Mouse (Mus musculus): ENCODE data around the gene Sema4d. TPM values are rescaled to one million over a fixed set of nuclear protein-coding genes. Genes with fewer than 3 reads are reported as not detected.

Sema4d gene
- polyA plus RNA-seq, 1 experiment from 2014 or later, result 9.7 TPM

DNA sequence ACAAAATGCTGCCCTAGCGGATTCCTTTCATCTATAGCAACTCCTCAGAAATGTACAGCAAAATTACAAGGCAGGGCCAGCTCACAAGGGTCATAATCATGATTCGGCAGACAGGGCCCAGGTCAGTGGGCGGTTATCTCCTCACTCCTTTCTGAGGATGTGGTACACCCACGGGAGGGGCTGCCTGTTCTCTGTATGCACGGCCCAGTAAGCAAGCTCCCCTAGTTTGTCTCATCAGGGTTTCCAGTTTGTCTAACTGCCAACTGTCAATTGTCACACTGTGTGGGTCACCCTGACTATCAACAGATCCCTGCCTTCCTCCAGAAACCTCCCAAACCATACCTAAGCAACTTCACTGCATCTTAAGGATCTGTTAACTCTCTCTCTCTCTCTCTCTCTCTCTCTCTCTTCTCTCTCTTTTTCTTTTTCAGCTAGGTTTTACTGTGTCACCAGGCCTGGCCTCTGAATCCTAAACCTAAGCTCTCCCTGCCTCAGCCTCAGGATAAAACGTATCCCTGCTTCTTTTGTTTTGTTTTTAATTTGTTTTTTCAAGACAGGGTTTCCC lies 55.5 kb downstream of the Sema4d start:
- no peak overlapping the region for H3K4me2 ChIP-seq (ENCODE audit: low read length)
- 0 out of 2 replicates have a peak, but pooled peaks cover 3% of the 10 kb centered on the region for H3K4me1 ChIP-seq (replicated peaks; ENCODE audit: control insufficient read depth, insufficient read depth, low read length)
- no peaks in the 10 kb centered on the region for H3K9me3 ChIP-seq (ENCODE audit: control insufficient read depth, low read length)
- H3K36me3 ChIP-seq (ENCODE audit: control insufficient read depth, insufficient read depth, low read length), result no peaks in the 10 kb centered on the region
- H3K27me3 ChIP-seq (replicated peaks; ENCODE audit: control insufficient read depth, insufficient read depth, low read length), result no peaks in the 10 kb centered on the region
- DNase-seq (ENCODE audit: low spot score) (no peak), ATAC-seq (replicated peaks; ENCODE audit: low FRiP score, low TSS enrichment, low read depth) (no peak)
- H3K9ac ChIP-seq (ENCODE audit: low read length), result no peak overlapping the region
- no peak overlapping the region for H3K27ac ChIP-seq (ENCODE audit: low read depth)
- WGBS, result 59% methylated on average over 6 of the region's 6 CpGs
- no peak overlapping the region for H3K4me3 ChIP-seq (ENCODE audit: low read depth, low read length)

DNA sequence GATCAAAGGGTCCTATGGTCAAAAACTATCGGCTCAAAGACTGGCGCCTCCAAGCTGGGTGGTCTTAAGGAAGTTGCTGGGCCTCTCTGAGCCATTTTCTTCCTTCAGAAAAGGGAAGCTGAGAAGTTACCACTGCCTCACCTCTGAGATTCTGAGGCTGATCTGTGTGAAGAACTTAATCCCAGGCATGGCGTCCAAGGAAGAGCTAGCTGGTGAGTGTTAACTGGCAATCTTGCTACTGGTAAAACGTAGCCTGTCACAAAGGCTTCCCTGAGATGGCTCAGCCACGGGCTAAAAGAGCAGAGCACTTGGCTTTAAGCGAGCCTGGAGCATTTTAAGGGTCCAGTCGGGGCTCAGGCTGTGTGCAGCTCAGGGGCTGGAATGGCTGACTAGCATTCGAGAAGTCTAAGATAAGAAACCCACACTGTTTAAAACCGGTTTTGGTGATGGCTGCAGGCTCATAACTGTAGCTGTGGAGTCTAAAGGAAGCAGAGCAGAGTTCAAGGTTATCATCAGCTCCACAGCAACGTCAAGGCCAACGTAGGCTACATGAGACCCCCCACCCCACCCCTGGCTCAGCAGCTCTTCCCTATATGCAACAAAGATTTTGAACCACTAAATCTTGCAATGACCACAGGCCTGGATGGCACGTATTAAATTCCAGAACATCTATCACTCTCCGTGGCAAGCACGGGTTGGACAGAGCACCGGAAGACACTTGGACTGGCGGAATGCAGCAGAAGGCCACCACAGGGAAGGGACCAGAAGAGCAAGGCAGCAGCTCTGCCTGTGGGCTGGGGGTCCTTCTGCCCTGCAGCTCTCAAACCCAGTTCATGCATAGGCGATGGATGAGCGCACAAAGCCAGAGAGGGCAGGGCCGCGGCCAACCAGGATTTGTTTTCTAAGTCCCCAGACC lies 56.3 kb downstream of the Sema4d start:
- Histone ChIP-seq H3K9me3 (ENCODE audit: control insufficient read depth, low read length) (no peaks in the 10 kb centered on the region), H3K27ac (ENCODE audit: low read depth) (no peak overlapping the region), H3K36me3 (ENCODE audit: control insufficient read depth, insufficient read depth, low read length) (no peaks in the 10 kb centered on the region), H3K4me3 (ENCODE audit: low read depth, low read length) (no peak overlapping the region), H3K4me2 (ENCODE audit: low read length) (no peak overlapping the region), H3K27me3 (replicated peaks; ENCODE audit: control insufficient read depth, insufficient read depth, low read length) (no peaks in the 10 kb centered on the region), H3K4me1 (replicated peaks; ENCODE audit: control insufficient read depth, insufficient read depth, low read length) (0 out of 2 replicates have a peak, but pooled peaks cover 3% of the 10 kb centered on the region), H3K9ac (ENCODE audit: low read length) (no peak overlapping the region)
- ATAC-seq (replicated peaks; ENCODE audit: low FRiP score, low TSS enrichment, low read depth) (no peak), DNase-seq (ENCODE audit: low spot score) (no peak)
- 66% methylated on average over 20 of the region's 20 CpGs for WGBS

DNA sequence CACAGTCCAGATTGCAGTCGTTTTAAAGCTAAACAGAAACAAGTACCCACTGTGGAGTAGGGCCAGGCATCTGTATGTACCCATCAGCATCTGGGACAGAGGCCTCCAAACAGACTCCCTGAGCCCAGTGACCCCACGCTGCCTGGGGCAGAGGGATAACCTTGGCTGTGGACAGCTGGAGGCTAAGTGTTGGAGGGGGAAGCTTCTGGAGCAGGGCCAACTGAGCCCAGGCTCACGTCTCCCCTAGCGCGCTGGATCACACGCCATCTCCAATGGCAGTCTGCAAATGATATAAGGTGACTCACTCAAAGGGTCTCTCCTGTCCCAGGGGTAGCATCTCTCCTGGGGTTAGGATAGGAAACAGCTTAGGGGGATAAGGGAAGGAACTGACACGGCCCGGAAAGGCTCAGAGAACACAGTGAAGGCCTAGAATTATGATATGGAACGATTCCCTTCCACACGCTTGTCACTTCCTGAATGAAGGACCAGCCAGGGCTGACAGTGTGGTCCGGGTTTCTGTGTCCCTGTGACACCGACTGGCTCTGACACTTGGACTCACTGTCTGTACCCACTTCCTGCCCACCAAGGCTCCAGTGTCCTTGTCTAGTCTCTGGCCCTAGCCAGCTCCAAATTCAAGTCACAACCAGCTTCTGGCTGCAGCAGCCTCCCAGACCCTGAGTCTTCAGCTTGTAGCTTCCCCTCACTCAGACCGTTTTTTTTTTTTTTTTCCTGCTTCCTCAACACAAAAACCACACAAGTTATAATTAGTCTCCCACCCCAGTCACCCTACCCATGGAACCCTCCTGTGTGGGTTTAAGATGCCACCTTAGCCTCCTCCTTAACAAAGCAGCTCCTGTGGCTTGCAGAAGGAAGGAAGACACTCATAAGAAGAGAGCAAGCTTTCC lies 57.3 kb downstream of the Sema4d start:
- H3K27ac ChIP-seq (ENCODE audit: low read depth), result no peak overlapping the region
- H3K9ac ChIP-seq (ENCODE audit: low read length), result no peak overlapping the region
- no peak for DNase-seq (ENCODE audit: low spot score)
- H3K27me3 ChIP-seq (replicated peaks; ENCODE audit: control insufficient read depth, insufficient read depth, low read length), result no peaks in the 10 kb centered on the region
- no peak overlapping the region for H3K4me3 ChIP-seq (ENCODE audit: low read depth, low read length)
- WGBS, result 67% methylated on average over 13 of the region's 13 CpGs
- no peaks in the 10 kb centered on the region for H3K36me3 ChIP-seq (ENCODE audit: control insufficient read depth, insufficient read depth, low read length)
- no peak for ATAC-seq (replicated peaks; ENCODE audit: low FRiP score, low TSS enrichment, low read depth)
- H3K9me3 ChIP-seq (ENCODE audit: control insufficient read depth, low read length), result no peaks in the 10 kb centered on the region
- H3K4me1 ChIP-seq (replicated peaks; ENCODE audit: control insufficient read depth, insufficient read depth, low read length), result 0 out of 2 replicates have a peak, but pooled peaks cover 3% of the 10 kb centered on the region
- H3K4me2 ChIP-seq (ENCODE audit: low read length), result no peak overlapping the region

DNA sequence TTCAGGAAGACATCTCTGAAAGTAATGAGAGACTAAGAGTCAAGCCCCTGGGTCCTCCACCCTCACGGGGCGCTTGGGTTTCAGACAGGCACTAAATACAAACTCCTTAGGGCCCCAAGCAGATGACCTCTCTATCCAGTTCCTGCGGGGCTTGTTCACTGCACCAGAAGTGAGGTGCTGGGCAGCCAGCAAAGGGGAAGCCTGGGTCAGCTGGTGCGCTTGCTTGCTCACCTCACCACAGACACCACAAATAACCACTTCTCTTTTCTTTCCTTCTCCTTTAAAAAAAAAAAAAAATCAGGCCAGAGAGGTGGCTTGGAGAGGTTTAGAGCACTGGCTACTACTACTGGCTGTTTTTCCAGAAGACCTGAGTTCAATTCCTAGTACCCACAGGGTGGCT lies 59.0 kb downstream of the Sema4d start:
- H3K36me3 ChIP-seq (ENCODE audit: control insufficient read depth, insufficient read depth, low read length), result no peaks in the 10 kb centered on the region
- no peak overlapping the region for H3K9ac ChIP-seq (ENCODE audit: low read length)
- H3K4me3 ChIP-seq (ENCODE audit: low read depth, low read length), result no peak overlapping the region
- no peaks in the 10 kb centered on the region for H3K27me3 ChIP-seq (replicated peaks; ENCODE audit: control insufficient read depth, insufficient read depth, low read length)
- 86% methylated on average over 4 of the region's 4 CpGs for WGBS
- H3K9me3 ChIP-seq (ENCODE audit: control insufficient read depth, low read length), result no peaks in the 10 kb centered on the region
- H3K4me1 ChIP-seq (replicated peaks; ENCODE audit: control insufficient read depth, insufficient read depth, low read length), result peaks cover 9% of the 10 kb centered on the region
- no peak for ATAC-seq (replicated peaks; ENCODE audit: low FRiP score, low TSS enrichment, low read depth)
- no peak overlapping the region for H3K4me2 ChIP-seq (ENCODE audit: low read length)
- H3K27ac ChIP-seq (ENCODE audit: low read depth), result no peak overlapping the region
- no peak for DNase-seq (ENCODE audit: low spot score)

DNA sequence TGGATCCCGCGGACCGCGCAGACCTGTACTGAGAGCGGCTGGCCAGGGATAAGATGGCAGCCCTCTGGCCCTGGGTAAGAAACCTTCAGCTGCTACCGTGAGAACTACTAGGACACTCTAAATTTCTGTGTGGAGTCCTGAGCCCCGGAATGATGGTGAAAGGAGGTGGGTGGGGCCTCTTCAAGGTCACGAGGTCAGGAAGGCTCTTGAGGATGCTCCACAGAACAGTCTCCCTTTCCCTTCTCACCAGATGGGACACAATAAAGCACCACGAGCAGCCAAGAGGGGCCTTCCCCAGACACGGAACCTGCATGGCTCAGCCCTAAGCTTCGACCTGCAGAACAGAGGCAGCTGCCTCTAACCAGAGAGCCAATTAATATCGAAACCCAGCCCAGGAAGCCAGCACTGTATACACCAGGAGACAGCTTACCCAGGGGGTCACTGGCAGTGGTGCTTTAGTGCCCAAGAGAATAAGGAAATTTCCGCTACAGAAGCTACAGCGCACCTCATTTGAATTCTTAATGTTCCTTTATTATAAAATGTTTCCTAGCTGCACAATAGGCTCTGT lies 61.4 kb downstream of the Sema4d start:
- no peak for DNase-seq (ENCODE audit: low spot score)
- Histone ChIP-seq H3K4me2 (ENCODE audit: low read length) (no peak overlapping the region), H3K27ac (ENCODE audit: low read depth) (no peak overlapping the region), H3K27me3 (replicated peaks; ENCODE audit: control insufficient read depth, insufficient read depth, low read length) (no peaks in the 10 kb centered on the region), H3K4me3 (ENCODE audit: low read depth, low read length) (no peak overlapping the region), H3K9ac (ENCODE audit: low read length) (no peak overlapping the region), H3K9me3 (ENCODE audit: control insufficient read depth, low read length) (no peaks in the 10 kb centered on the region), H3K4me1 (replicated peaks; ENCODE audit: control insufficient read depth, insufficient read depth, low read length) (peaks cover 8% of the 10 kb centered on the region), H3K36me3 (ENCODE audit: control insufficient read depth, insufficient read depth, low read length) (no peaks in the 10 kb centered on the region)
- 70% methylated on average over 14 of the region's 14 CpGs for WGBS
- no peak for ATAC-seq (replicated peaks; ENCODE audit: low FRiP score, low TSS enrichment, low read depth)

DNA sequence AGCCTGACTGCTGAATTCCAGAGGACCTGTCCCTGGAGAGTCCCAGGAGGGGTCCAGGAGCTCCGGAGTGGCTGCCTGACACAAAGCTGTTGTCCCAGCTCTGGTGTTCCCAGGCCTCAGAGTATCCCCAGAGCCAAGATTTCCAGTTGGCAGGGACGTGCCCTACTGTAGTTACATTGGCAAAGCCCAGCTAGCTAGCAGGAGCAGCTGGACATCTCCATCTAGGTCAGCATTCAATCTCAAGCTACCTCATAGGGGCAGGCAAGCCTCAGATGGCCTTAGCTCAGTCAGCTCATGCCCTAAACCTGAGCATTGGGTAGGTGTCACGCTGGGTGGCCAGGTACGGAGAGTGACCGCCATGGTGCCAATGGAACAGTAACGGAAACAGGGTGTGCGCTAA lies 62.1 kb downstream of the Sema4d start:
- Histone ChIP-seq H3K4me1 (replicated peaks; ENCODE audit: control insufficient read depth, insufficient read depth, low read length) (peaks cover 6% of the 10 kb centered on the region), H3K4me2 (ENCODE audit: low read length) (no peak overlapping the region), H3K27ac (ENCODE audit: low read depth) (no peak overlapping the region), H3K9ac (ENCODE audit: low read length) (no peak overlapping the region), H3K36me3 (ENCODE audit: control insufficient read depth, insufficient read depth, low read length) (no peaks in the 10 kb centered on the region), H3K4me3 (ENCODE audit: low read depth, low read length) (no peak overlapping the region), H3K27me3 (replicated peaks; ENCODE audit: control insufficient read depth, insufficient read depth, low read length) (no peaks in the 10 kb centered on the region), H3K9me3 (ENCODE audit: control insufficient read depth, low read length) (no peaks in the 10 kb centered on the region)
- WGBS, result 95% methylated on average over 7 of the region's 7 CpGs
- no peak for ATAC-seq (replicated peaks; ENCODE audit: low FRiP score, low TSS enrichment, low read depth)
- DNase-seq (ENCODE audit: low spot score), result no peak

DNA sequence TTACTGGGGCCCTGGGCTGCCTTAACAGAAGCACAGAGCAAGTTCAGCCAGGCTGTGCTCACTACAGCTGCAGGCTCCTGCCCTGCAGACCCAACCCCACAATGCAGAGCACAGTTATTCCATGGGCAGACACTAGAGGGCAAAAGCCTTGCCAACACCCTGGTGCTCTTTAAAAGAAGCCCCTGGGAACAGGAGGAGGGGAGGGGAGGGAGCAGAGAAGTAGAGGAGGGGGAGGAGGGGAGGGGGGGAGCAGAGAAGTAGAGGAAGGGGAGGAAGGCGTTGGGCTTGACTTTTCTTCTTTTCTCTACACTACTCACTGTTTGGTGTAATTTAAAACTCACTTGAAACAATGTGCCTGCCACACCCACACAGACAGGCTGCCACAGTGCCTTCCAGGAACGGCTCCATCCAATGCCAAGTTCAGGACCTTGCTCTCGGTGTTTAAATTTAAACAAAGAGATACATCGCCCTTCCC lies 63.6 kb downstream of the Sema4d start:
- ATAC-seq (replicated peaks; ENCODE audit: low FRiP score, low TSS enrichment, low read depth) (no peak), DNase-seq (ENCODE audit: low spot score) (no peak)
- Histone ChIP-seq H3K9ac (ENCODE audit: low read length) (no peak overlapping the region), H3K27ac (ENCODE audit: low read depth) (no peak overlapping the region), H3K36me3 (ENCODE audit: control insufficient read depth, insufficient read depth, low read length) (no peaks in the 10 kb centered on the region), H3K4me1 (replicated peaks; ENCODE audit: control insufficient read depth, insufficient read depth, low read length) (peaks cover 6% of the 10 kb centered on the region), H3K4me3 (ENCODE audit: low read depth, low read length) (no peak overlapping the region), H3K27me3 (replicated peaks; ENCODE audit: control insufficient read depth, insufficient read depth, low read length) (no peaks in the 10 kb centered on the region), H3K4me2 (ENCODE audit: low read length) (no peak overlapping the region), H3K9me3 (ENCODE audit: control insufficient read depth, low read length) (no peaks in the 10 kb centered on the region)
- WGBS, result 11% methylated on average over 4 of the region's 4 CpGs

DNA sequence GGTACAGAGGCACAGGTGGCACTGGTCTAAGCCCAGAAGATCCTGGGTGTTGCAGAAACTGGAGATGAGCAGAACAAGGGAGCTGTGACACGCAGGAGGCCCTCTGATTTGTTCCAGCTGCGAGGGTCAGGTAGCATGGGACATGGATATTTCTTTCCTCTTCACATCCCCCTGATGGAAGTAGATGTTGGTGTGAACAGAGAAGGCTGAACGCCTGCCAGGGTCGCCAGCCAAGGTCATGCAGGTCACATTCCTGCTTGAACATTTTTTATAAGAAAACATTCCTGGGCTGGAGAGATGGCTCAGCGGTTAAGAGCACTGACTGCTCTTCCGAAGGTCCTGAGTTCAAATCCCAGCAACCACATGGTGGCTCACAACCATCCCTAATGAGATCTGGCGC lies 66.2 kb downstream of the Sema4d start:
- H3K27ac ChIP-seq (ENCODE audit: low read depth), result no peak overlapping the region
- H3K4me3 ChIP-seq (ENCODE audit: low read depth, low read length), result no peak overlapping the region
- ATAC-seq (replicated peaks; ENCODE audit: low FRiP score, low TSS enrichment, low read depth) (no peak), DNase-seq (ENCODE audit: low spot score) (no peak)
- no peaks in the 10 kb centered on the region for H3K27me3 ChIP-seq (replicated peaks; ENCODE audit: control insufficient read depth, insufficient read depth, low read length)
- 56% methylated on average over 6 of the region's 7 CpGs for WGBS
- no peak overlapping the region for H3K4me2 ChIP-seq (ENCODE audit: low read length)
- H3K9ac ChIP-seq (ENCODE audit: low read length), result no peak overlapping the region
- H3K9me3 ChIP-seq (ENCODE audit: control insufficient read depth, low read length), result no peaks in the 10 kb centered on the region
- H3K36me3 ChIP-seq (ENCODE audit: control insufficient read depth, insufficient read depth, low read length), result no peaks in the 10 kb centered on the region
- H3K4me1 ChIP-seq (replicated peaks; ENCODE audit: control insufficient read depth, insufficient read depth, low read length), result peaks cover 6% of the 10 kb centered on the region
